Mouse (Mus musculus): ENCODE measurements at regions not wholly inside any gene's neighbourhood (a gene's known extent, or its start where the extent isn't known, plus 50 kb on each side); places are given as distances from the start of the nearest gene placed in this dataset.

- TF ChIP-seq CTCF (conservative IDR thresholded peaks at IDR 0.05; ENCODE audit: low read length): no peak
- no peak for TF ChIP-seq POU5F1 (IDR thresholded peaks at IDR 0.05; ENCODE audit: borderline replicate concordance, low read length)
- no peak for TF ChIP-seq NANOG (IDR thresholded peaks at IDR 0.05; ENCODE audit: borderline replicate concordance, low read length)
These were observed 186.1 kb downstream of the Med10 start for GRCm38 (mm10) chr13:69988319-69988718.

Data from E14TG2a.4 (cell line).